Mouse (Mus musculus) heart, postnatal 0 days (tissue): Measurements from ENCODE around the gene Wdr83. TPM values are rescaled to one million over a fixed set of nuclear protein-coding genes. Genes with fewer than 3 reads are reported as not detected.
"Not testable (repeated sequence)": the region's sequence is repeated elsewhere in the genome, so short reads cannot be mapped to it uniquely, and the experiment has no call there.

Experiments used
- ATAC-seq: fragments of 200-750 bp; cut with Nextera tagmentation; 2 replicates; pipeline ENCODE4 v1.8.0; 2017; ENCODE audit warnings: low read depth, moderate number of reproducible peaks, moderate library complexity; ENCODE audit not compliant: insufficient read depth
- DNase-seq: peaks from one replicate; pipeline ENCODE4 v3.0.0-alpha.2; 2016; ENCODE audit warnings: low spot score
- H3K27ac ChIP-seq: fragments of 300-500 bp; sonication (generic); 2 replicates; pipeline ENCODE4 v1.5.1; 2014; ENCODE audit warnings: low read depth, mild to moderate bottlenecking
- H3K27me3 ChIP-seq: fragments of 300-500 bp; sonication (generic); 2 replicates; pipeline ENCODE4 v1.6.1; 2014; ENCODE audit warnings: low read length, mixed read lengths; ENCODE audit not compliant: control insufficient read depth, insufficient read depth
- H3K36me3 ChIP-seq: fragments of 300-500 bp; sonication (generic); replicated peaks from 2 replicates; pipeline ENCODE4 v1.6.1; 2014; ENCODE audit warnings: low read length, mixed read lengths; ENCODE audit not compliant: control insufficient read depth, insufficient read depth
- H3K4me1 ChIP-seq: fragments of 300-500 bp; sonication (generic); 2 replicates; pipeline ENCODE4 v1.6.1; 2014; ENCODE audit warnings: antibody characterized with exemption; ENCODE audit not compliant: control insufficient read depth, insufficient read depth
- H3K4me2 ChIP-seq: fragments of 300-500 bp; sonication (generic); 2 replicates; pipeline ENCODE4 v1.6.1; 2014; ENCODE audit warnings: low read depth, mild to moderate bottlenecking, low read length, moderate library complexity
- H3K4me3 ChIP-seq: fragments of 300-500 bp; sonication (generic); 2 replicates; pipeline ENCODE4 v1.5.1; 2014; ENCODE audit warnings: low read depth, low read length
- H3K9ac ChIP-seq: fragments of 300-500 bp; sonication (generic); replicated peaks from 2 replicates; pipeline ENCODE4 v1.6.1; 2014; ENCODE audit warnings: low read depth, low read length, mixed read lengths
- H3K9me3 ChIP-seq: fragments of 300-500 bp; sonication (generic); replicated peaks from 2 replicates; pipeline ENCODE4 v1.6.1; 2016; ENCODE audit warnings: low read length; ENCODE audit not compliant: control insufficient read depth
- CTCF ChIP-seq: IDR thresholded peaks from 2 replicates; pipeline ENCODE4 v1.5.1; 2016; ENCODE audit warnings: antibody characterized with exemption, control low read depth, low read depth
- EP300 ChIP-seq: IDR thresholded peaks from 2 replicates; pipeline ENCODE4 v1.6.1; 2016; ENCODE audit warnings: antibody characterized with exemption, low read depth
- WGBS: fragments of 180-500 bp; shearing (Covaris S2); extraction: QIAGEN DNeasy Blood & Tissue Kit; methylation state at CpG from one replicate; pipeline ENCODE4 v1.1.7; 2014; 5-methylcytosine and 5-hydroxymethylcytosine counted together
- polyA plus RNA-seq: library from polyadenylated mRNA; unstranded; fragments of >200 nt; fragmentation: Nextera tagmentation; extraction: Ambion mirVana; gene quantifications from 2 replicates; pipeline ENCODE4 v1.2.1, GENCODE M21; 2015
- total RNA-seq: library from RNA; depleted of rRNA; stranded (reverse); fragments of >200 nt; gene quantifications from 2 replicates; pipeline ENCODE4 v1.2.3, GENCODE M21; 2014; ENCODE audit warnings: low replicate concordance; rRNA removed

The Wdr83 gene
- total RNA-seq (16.2 and 31.0 TPM in 2 replicates), polyA plus RNA-seq (38.8 and 42.9 TPM in 2 replicates)

DNA sequence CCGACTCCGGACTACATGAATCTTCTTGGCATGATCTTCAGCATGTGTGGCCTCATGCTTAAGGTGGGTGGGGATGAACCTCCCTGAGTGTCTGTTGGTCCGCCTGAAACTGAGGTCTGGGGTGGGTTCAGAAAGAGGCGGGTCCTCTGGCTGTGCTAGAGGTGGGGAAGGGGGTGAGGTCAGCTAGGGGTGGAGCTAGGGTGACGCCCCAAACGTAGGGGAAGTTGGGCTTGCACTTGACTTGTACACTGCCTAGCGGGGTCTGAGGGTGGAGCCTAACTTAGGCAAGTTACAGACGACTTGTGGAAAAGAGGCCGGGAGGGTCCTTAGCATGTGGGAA lies at the start of gene Wdr83:
Gene Wdr83, minus strand, starts transcription at position 91 of the 340 bp plus-strand sequence.
- peak; percentile 40 for DNase-seq

DNA sequence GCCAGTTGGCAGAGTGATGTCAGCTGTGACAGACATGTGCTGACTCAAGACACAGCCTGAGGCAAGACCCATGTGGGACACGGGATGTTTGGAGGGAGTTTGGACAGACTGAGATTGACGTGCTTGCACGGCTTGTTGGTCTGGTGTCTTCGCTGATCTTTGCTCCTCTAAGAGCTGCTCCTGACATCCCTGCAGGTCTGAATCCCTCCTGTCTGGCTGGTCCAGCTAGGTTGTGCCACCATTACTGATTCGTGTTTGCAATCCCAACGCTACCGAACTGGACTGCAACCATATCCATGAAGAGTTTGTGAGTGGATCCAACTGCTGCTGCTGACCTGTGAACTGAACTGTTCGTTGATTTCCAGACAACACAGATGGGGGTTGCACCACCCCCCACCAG lies 42.6 kb upstream of the Wdr83 start:
- H3K9ac ChIP-seq: no peak overlapping the region
- no peaks in the 10 kb centered on the region for H3K36me3 ChIP-seq
- no peaks in the 10 kb centered on the region for H3K9me3 ChIP-seq
- WGBS: 85% methylated on average over 8 of the region's 8 CpGs
- H3K27me3 ChIP-seq: no peaks in the 10 kb centered on the region
- H3K27ac ChIP-seq: no peak overlapping the region
- no peak for TF ChIP-seq EP300
- no peak for TF ChIP-seq CTCF
- H3K4me2 ChIP-seq: no peak overlapping the region
- H3K4me3 ChIP-seq: no peak overlapping the region
- peaks cover 4% of the 10 kb centered on the region; the same call in 1 of the 2 replicates for H3K4me1 ChIP-seq
- no peak for DNase-seq
- ATAC-seq: no peak

More for the DNA sequence above, at the start of gene Wdr83:
- Histone ChIP-seq H3K9ac (peak within 1 kb of the TSS; percentile 93), H3K4me1 (peaks cover 20% of the 10 kb centered on the region), H3K27ac (peak within 1 kb of the TSS; percentile 81), H3K4me3 (peak within 1 kb of the TSS; percentile 74), H3K9me3 (no peaks in the 10 kb centered on the region), H3K27me3 (no peaks in the 10 kb centered on the region), H3K4me2 (peak within 1 kb of the TSS; percentile 99), H3K36me3 (peaks cover 22% of the 10 kb centered on the region)
- no peak for TF ChIP-seq CTCF
- no peak for TF ChIP-seq EP300
- WGBS: 2% methylated on average over 9 of the region's 9 CpGs
- peak; percentile 27; the same call in 1 of the 2 replicates for ATAC-seq

DNA sequence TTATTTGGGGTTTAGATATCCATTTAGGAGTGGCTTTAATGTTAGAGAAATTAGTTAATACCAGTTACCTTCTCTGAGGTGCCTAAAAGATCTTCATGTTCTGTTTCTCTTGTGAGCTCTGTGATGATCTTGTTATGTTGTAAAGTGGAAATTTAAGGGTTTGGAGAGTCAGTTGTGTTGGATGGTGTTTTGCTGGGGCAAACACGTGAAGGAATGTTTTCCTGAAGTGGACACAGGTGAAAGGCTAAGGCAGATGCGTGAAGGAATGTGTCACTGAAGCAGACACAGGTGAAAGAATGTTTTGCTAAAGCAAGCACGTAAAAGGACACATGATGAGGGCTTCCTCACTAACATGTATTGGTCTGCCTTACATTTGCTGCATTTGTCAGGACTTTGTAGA lies 41.9 kb upstream of the Wdr83 start, which contains the start of gene Zfp791:
Gene Zfp791, minus strand, starts transcription at position 101 of the 400 bp plus-strand sequence.
- no peak for ATAC-seq
- Histone ChIP-seq H3K36me3 (no peaks in the 10 kb centered on the region), H3K9ac (no peak within 1 kb of the TSS), H3K4me1 (peaks cover 4% of the 10 kb centered on the region; the same call in 1 of the 2 replicates), H3K27ac (no peak within 1 kb of the TSS), H3K4me3 (no peak within 1 kb of the TSS), H3K27me3 (no peaks in the 10 kb centered on the region), H3K4me2 (no peak within 1 kb of the TSS), H3K9me3 (no peaks in the 10 kb centered on the region)
- WGBS: 64% methylated on average over 3 of the region's 3 CpGs
- TF ChIP-seq CTCF (no peak), EP300 (no peak)
- no peak for DNase-seq

DNA sequence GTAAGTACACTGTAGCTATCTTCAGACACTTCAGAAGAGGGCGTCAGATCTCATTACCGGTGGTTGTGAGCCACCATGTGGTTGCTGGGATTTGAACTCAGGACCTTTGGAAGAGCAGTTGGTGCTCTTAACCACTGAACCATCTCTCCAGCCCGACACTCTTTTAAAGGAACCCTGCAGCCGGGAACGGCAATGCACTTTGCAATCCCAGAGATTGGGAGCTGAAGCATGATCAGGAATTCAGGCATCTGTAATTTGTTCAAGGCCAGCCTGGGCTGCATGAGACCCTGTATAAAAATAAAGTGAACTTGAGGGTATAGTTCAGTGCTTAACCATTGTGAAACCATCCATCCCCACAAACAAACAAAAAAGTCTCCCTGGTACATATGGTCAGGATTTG lies 39.1 kb upstream of the Wdr83 start:
- 81% methylated on average over 5 of the region's 5 CpGs for WGBS
- ATAC-seq, DNase-seq, H3K27me3 ChIP-seq, H3K4me3 ChIP-seq, H3K27ac ChIP-seq, H3K9me3 ChIP-seq, H3K9ac ChIP-seq, H3K36me3 ChIP-seq, H3K4me1 ChIP-seq, H3K4me2 ChIP-seq: not testable (repeated sequence)

DNA sequence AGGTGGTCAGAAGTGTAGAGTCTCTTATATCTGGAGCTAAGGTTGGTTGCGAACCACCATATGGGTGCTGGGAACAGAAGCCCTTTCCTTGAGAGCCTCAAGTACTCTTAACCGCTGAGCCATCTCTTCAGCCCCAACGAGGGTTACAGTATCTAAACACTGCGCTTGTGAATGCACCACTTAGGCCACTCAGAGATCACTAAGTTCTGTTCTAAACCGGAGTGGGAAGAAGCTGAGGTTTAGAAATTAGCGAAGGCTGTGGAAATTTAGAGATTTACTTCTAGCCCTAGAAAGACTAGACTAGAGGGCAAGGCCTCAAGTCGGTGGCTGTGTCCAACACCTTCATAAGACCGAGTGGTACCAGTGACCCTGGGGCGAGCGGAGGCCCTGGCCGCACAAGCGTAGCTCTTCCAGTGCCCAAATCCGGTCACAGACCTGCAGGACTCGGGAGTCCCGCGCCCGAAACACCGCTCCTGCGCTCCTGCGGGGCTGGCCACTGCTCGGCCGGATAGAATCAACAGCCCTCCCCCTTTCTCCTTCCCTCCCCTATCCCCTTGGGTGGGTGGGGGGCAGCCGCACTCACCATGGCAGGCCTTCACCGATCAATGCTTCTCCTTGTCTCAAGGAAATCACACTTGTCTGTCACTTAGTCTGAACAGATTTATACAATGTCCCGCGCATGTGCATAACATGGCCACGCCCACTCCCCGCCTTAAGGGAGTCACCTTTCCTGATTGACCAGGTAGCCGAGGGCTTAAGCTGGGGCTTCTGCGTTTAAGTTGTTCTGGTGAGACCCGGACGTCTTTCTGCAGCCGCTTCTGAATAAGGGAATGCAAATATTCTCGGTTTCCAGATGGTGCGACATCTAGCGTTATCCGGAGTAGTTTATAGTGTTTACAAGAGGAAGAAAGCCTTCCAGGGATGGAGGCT lies 38.2 kb upstream of the Wdr83 start:
- no peaks in the 10 kb centered on the region for H3K27me3 ChIP-seq
- peak overlapping the region; percentile 54 for H3K27ac ChIP-seq
- H3K36me3 ChIP-seq: no peaks in the 10 kb centered on the region
- peak overlapping the region; percentile 79 for H3K9ac ChIP-seq
- DNase-seq (peak; percentile 68), ATAC-seq (peak; percentile 79)
- peak overlapping the region; percentile 74 for H3K4me3 ChIP-seq
- peaks cover 4% of the 10 kb centered on the region; the same call in 1 of the 2 replicates for H3K4me1 ChIP-seq
- H3K9me3 ChIP-seq: no peaks in the 10 kb centered on the region
- peak overlapping the region; percentile 90 for H3K4me2 ChIP-seq
- TF ChIP-seq EP300 (no peak), CTCF (peak; percentile 29; the same call in 1 of the 2 replicates)
- WGBS: 8% methylated on average over 37 of the region's 37 CpGs
